Mouse (Mus musculus): ENCODE measurements around the gene Cct5. TPM values are rescaled to one million over a fixed set of nuclear protein-coding genes. Genes with fewer than 3 reads are reported as not detected.

Gene Cct5
- total RNA-seq (2021), result 100 to 1,000 TPM; 185 to 229 TPM
- long read RNA-seq, experiment 1, transcript Cct5-201 (11 exons, 1,853 nt), result major isoform, 317 of 347 reads
- long read RNA-seq, experiment 1, partial matches to known transcripts, result 10 of 347 reads
- long read RNA-seq, experiment 1, other reads (novel, unspliced or antisense), result 20 of 347 reads
- long read RNA-seq, experiment 2, transcript Cct5-201 (11 exons, 1,853 nt), result major isoform, 334 of 364 reads
- long read RNA-seq, experiment 2, partial matches to known transcripts, result 12 of 364 reads
- long read RNA-seq, experiment 2, other reads (novel, unspliced or antisense), result 18 of 364 reads

DNA sequence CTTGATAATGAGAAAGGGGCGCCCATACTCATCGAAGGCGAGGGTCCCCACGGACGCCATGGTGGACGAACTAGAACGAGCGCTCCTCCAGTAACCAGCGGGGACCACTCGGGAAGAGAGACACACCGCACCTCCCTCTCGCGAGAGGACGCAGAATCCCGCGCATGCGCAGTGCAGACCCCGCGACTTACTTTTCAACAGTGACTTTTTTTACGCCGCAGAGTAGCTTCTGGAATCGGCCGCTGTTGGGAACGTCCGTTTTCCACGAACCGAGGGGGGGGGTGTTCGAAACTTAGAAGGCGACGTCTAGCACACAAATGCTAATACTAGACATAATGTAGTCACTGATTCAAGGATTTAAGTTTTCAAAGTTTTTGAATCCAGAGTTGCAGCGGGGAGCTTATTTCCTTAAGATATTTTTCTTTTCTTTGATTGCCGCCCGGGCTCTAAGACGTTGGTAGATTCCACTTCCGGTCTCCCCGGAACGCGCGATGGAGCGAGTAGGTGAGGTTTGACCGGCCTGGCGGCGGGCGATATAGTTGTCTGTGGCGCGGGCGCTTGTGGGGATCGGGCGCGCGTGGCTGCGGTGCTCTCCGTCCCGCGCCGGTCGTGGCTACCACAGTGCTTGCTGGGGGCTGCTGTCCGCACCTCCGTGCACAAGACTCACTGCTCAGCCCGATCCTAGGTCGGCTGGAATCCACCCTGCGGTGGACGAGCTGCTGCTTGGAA is at the start of gene Cct5, which contains the start of gene Fam173b:
Gene Cct5 (minus strand): TSS at position 159 of the 729 bp plus-strand sequence.
Gene Fam173b (plus strand): TSS at position 207 of the 729 bp plus-strand sequence.
- intact Hi-C loops (cut with DNase I; ENCODE audit: low total_unique reads), result no loop called here
- peak; percentile 96 for DNase-seq

DNA sequence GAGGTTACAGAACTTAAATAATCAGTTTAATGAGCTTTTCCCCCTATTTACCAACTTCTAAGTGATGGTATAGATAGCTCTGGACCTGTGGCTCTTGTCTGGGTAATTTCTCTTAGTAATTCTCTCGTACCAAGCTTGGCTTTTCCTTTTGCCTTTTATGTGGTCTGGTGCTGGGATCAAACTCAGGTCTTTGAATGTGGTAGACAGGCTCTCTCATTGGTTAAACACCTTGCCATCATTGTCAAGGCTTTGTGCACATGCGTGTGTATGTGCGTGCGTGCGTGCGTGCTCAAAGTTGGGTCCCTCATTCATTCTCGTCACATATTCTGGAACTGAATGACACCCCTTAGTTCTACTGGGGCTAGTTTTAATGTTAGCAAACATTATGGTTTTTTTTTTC is 49.2 kb upstream of the Cct5 start:
- no peak for DNase-seq
- intact Hi-C loops (cut with DNase I; ENCODE audit: low total_unique reads), result no loop called here

DNA sequence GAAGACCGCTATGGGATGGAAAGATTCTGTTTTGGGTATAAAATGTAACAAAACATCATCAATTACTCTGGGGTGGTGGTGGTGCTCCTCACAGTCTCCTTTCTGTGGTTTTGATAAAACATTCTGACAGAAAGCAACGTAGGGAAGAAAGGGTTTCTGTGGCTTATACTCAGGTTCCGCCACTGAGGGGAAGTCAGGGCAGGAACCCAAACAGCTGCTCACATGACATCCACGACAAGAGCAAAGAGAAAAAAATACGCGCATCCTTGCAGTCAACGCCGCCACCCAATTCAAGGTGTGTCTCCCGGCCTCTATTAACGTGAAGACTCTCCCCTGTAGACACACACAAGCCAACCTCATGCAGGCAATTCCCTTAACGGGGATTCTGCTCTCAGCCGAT is 48.1 kb upstream of the Cct5 start:
- intact Hi-C loops (cut with DNase I; ENCODE audit: low total_unique reads), result no loop called here
- DNase-seq, result no peak

DNA sequence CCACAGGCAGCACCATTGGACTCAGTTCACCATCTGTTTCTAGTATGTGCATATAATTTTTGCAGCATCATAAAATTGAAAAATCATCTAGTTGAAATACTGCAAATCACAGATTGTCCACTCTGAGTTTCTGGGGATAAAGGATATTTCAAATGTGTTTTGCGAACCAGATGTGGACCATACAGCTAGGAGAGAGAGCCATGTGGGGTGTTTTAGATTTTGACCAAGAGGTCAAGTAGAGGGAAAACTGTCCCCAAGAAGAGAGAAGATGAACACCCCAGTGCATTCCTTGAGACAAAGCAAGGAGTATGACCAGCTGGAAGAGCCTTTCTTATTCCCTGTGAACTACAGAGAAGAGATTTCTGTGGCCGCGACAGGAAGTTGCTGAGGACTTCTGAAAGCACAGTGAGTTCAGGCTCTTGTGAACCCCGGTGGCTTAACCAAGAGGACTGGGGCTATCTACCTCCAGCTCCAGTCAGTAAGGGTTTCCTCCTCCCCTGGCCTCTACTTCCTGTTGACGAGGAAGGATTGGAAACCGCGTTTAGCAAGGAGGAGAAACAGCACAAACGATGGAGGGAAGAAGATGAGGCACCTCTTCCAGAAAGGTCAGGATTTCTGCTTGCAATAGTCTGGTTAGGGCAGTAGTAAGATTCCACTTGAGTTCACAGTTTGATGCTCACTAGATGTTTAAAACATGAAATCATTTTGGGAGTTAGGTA is 46.4 kb upstream of the Cct5 start:
- intact Hi-C loops (cut with DNase I; ENCODE audit: low total_unique reads), result no loop called here
- no peak for DNase-seq

DNA sequence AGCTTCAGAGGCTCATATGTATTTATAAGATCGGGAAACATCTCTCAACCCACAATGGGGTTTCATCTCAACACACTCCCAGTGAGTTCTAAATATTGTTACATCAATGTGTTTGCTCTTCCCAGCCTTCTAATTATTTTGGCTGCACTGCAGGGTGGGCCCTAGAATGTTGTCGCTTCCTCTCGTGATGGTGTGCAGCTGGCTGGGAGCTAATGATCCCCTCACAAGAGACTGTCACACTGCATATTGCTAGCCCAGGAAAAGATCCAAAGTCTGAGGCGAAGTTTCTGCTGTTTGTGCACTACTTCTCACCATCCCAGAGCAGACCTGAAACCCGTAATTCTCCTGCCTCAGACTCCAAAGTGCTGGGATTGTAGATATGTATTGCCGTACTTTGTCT is 45.6 kb upstream of the Cct5 start:
- intact Hi-C loops (cut with DNase I; ENCODE audit: low total_unique reads), result no loop called here
- DNase-seq, result no peak

DNA sequence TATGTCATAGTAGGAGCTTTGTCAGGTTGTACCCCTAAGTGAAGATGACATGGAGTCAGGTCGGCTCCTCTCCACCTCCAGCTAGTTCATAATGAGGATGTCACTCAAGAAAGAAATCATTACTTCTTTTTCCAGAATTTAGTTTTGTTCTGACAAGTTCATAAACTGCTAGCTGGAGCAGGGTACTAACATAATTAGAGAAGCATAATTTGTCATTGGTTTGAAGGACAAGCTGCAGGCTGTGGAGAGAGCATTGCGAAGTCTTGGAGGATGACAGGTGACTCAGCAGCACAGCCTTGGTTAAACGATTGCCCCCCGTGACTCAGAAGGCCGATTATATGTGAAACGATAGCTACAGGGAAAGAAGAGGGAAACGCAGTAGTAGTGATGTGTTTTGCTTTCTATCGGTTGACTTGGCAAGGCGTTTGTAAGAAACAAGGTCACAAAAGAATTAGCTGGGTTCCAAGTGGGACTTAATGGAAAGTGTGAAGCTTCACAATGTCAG is 34.5 kb upstream of the Cct5 start:
- intact Hi-C loops (cut with DNase I; ENCODE audit: low total_unique reads), result no loop called here
- no peak for DNase-seq

DNA sequence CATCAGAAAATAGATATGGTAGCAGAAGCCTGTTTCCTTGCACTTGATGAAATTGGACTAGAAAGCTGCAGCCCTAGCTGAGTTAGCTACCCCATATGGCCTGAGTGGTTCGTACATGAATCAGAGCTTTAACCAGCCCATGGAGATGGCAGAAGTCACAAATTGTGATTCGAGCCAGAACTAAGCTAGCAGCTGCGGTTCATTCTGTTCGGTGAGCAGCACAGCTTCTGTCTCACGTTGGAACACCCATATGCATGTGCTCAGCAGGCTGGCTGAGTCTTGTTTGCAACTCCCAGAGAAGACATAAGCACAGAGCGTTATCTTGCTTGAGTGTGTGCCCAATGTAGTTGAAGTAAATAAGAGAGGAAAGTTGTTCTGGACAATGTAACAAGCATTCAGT is 33.0 kb upstream of the Cct5 start:
- DNase-seq, result no peak
- intact Hi-C loops (cut with DNase I; ENCODE audit: low total_unique reads), result no loop called here

DNA sequence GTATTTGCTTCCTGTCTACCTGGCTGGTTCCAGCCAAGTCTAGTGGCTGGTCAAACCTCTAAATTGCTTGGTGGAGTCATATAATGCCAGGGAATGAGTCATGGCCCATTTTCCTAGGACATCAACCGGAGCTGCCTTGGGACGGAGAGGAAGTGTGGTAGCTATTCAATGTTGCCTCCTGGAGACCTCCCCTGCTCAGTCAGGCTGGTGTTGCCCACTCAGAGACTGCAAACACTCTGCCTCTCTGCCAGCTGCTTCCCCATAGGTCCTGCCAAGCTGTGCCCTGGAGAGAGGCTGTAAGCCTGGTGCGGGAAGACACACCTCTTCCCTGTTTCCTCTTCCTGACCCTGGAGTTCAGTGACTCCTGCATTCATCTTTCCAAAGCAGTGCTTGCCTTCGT is 30.9 kb upstream of the Cct5 start:
- DNase-seq, result no peak
- intact Hi-C loops (cut with DNase I; ENCODE audit: low total_unique reads), result no loop called here

DNA sequence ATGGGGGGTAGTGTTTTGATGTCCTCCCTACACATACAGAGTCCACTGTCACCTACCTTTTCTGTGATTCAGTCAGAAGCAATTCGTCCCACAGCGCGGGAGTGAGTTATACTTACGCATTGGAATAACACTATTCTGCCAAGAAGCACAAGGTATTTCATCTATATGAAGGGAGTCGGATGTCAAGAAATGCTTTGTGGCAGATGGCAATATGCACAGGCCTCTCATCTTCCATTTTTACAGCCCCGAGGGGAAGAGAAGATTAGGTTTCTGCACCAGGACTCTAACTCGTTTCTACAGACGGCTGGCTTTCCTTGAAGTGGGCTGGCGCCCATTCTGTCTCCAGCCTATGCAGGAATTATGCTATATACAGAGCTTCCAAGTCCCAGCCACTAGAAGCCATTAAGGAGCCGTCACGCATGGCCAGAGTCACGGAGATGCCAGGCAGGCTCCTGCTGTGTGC is 29.8 kb upstream of the Cct5 start:
- DNase-seq, result no peak
- intact Hi-C loops (cut with DNase I; ENCODE audit: low total_unique reads), result no loop called here

DNA sequence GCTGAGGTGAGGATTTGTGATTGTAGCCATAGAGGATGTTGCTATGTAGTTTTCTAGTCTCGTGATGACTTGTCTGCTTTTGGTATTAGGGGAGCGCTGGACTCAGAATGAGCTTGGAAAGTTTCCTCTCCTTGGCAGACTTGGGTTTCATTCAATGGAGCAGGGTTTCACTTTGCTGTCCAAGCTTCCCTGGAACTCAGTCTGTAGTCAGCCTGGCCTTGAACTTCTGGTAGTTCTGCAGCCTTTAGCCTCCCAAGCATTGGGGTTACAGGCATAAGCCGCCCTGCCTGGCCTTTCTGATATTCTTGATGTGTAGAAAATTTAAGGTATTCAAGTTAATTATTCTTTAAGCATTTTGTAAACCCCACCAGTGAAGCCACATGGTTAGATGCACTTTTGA is 28.0 kb upstream of the Cct5 start:
- DNase-seq, result no peak
- intact Hi-C loops (cut with DNase I; ENCODE audit: low total_unique reads), result no loop called here

DNA sequence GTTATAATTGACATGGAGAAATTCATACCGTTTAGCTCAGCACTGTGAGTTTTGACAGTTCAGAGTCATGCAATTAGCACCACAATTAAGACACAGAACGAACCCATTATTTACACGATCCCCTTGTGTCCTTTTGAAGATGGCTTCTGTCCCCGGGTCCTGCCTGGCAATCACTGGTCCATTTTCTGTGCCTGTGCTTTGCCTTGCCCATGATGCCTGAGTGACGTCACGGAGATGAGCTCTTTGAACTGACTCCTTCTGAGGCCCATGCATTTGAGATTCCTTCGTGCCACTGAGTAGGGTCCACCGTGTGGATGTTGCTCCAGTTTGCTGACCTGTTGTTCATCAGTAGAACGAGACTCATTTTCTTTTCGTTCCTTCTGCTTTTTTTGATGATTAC is 26.6 kb upstream of the Cct5 start:
- intact Hi-C loops (cut with DNase I; ENCODE audit: low total_unique reads), result no loop called here
- DNase-seq, result no peak

DNA sequence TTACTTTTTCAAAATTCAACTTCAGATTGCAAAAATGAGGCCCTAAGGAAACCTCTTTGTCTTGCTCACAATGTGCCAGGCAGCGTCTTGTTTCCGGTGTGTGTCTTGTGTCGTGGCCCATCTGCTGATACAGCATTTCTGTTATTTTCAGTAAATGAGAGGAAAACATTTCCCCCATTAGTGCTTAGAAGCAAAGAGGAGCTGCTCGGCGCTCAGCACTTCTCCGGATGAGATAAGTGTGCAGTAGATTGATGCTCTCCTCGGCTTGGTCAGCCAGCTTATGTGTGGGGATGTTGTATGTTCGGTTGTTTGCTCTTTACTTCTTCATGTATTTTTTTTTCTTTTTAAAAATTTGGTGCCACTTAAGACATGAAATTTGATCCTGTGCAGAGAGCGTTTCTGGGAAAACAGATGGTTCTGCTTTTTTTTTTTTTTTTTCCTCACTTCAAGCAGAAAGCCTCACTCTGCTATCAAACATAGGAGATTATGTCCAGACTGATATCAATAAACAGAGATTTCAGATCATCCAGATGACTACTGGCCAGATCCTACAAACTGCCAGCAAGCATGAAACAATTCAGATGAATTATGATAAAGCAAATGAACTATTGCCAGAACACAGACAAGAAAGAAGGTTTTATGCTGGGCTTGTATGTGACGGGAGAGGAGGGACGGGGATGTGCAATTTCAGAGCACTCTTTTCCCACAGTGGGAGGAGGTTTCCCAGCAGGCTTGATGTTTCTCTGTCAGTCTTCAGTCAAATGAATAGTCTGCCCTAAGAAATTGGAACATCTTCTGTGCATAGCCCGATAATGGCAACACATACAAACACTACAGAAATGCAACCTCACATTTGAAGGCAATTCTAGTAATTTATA is 25.9 kb upstream of the Cct5 start:
- no peak for DNase-seq
- intact Hi-C loops (cut with DNase I; ENCODE audit: low total_unique reads), result no loop called here

DNA sequence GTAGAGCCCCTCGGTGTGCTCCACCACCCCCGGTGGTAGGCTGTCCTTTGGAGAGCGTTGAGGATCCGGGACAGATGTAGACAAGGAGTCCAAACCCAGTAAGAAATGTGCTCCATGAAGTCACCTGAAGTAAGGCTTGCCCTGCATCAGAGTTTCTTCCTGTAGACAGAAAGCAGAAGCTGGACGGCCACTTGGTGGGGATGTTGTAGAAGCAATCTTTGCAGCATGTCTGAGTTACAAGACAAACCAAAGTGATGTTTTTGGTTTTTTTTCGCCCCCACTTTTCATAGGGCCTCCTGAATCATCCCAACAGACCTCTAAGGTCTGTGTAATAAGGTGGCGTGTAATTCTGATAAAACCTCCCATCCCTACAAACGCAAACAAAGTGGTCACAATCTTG is 17.9 kb upstream of the Cct5 start:
- intact Hi-C loops (cut with DNase I; ENCODE audit: low total_unique reads), result no loop called here
- DNase-seq, result no peak

DNA sequence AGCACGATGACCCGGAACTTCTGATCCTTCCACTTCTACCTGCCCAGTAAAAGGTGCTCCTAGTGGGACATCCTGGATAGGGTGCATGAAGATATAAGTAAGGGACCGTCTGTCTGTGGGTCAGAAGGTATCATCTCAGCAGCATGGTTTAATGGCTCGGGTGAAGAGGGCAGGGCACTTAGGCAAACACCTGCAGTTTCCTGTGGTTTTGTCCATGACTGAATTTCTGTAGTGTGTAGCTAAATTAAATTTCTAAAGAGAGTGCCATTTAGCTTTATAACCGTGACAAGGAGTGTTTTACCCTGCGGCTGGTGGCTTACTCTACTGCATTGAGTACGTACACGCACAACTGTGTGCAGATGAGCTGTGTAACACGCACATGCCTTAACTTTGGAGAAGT is 15.7 kb upstream of the Cct5 start:
- no peak for DNase-seq
- intact Hi-C loops (cut with DNase I; ENCODE audit: low total_unique reads), result no loop called here

DNA sequence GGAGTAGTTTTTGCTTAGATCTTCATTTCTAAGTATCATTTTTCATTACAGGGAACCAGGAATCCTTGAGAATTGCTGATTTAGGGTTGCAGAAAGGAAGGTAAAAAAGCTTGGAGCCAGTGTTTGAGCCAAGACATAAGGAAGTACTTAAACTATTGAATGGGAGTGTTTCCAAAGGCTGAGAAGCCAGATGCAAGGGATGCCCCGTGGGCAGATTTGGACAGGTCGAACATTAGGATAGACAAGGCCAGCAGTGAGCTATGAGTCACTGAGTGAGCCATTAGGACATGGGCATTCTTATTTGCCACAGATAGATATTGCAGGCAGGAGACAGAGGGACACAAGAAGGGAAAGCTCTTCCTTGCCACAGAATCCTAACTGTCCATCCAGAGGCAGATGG is 13.1 kb upstream of the Cct5 start:
- no peak for DNase-seq
- intact Hi-C loops (cut with DNase I; ENCODE audit: low total_unique reads), result no loop called here

DNA sequence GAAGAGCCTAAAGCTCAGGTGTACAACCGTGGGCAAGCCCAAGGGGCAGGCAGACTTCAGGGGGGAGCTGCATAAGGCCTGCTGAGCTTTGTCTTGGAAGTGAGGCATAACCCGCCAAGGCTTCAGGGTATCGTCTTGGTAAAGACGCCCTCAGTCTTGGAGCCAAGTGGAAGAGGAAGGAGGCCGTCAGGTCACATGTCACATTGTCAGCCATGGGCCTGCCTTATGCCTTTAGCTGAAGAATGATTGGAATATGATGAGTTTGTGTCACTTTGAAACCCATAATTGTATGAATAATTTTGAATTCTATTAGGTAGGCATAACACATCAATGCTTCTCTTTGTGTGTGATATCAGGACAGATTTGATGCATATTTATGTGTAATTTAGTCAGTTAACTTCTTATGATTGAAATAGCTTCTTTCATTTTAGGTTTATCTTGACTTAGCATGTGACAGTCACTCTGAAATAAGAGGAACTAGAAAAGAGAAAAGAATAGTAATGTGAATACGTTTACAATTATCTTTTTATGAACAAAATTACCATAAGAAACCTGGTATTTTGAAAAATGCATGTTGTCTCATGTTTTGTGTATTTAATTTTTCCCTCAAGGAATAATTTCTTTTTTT is 12.3 kb upstream of the Cct5 start:
- DNase-seq, result no peak
- intact Hi-C loops (cut with DNase I; ENCODE audit: low total_unique reads), result no loop called here

DNA sequence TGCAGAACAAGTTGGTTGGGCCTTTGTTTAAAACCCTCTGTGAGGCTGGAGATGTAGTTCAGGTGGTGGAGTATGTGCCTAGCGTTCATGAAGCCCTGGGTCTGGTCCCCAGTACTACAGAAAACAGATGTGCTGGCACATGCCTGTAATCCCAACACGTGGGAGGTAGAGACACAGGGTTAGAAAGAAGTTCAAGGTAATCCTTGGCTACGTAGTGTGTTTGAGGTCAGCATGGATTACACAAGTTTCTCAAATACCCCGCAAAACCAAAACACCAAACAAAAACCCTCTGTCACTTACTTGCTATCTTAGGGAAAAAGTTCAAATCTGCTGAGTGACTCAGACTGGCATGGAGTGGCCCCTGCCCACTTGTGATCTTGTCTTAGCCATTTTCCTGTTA is 10.4 kb upstream of the Cct5 start:
- intact Hi-C loops (cut with DNase I; ENCODE audit: low total_unique reads), result no loop called here
- DNase-seq, result no peak

DNA sequence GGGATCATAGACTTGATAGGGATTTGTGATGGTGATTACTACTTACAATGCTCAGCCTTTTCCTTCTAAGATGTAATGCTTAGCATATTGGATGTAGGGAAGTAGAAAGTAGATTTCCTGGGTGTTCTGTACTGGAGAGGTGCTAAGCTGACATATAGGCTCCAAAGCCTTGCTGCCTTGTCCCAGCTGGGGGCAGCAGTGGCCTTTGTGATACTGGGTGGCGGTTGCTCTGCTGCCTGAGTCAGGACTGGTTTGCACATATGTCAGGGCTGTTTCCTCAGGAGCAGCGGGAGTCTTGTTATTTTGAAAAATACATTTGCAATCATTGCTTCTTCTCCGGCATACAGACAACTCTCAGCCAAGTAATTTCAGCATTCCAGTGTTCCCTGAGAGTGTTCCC is 9.4 kb upstream of the Cct5 start:
- peak; percentile 41 for DNase-seq
- intact Hi-C loops (cut with DNase I; ENCODE audit: low total_unique reads), result no loop called here

DNA sequence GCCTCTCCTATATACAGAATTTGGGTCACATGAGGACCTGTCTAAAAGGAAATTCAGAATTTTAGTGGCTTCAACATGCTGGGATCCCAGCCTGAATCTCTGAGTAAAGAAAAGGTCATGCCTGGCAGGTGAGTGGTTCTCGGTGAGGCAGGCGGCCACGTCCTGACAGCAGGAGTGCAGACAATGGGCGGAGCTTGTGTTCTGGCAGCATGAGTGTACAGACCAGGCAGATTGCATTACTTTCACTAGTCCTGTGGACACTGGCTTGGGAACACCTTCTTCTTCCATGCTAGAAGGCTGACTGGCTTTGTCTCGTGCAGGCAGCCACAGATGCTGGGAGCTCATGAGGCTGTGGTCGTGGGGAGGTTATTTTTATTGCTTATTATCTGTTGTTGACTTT is 5.2 kb upstream of the Cct5 start:
- DNase-seq, result no peak
- intact Hi-C loops (cut with DNase I; ENCODE audit: low total_unique reads), result no loop called here

Measured in gastrocnemius, postnatal 14 days (tissue).